Mouse (Mus musculus) olfactory bulb, adult 2 months (tissue): ENCODE data around the gene Tgds.

Source experiments
- CTCF ChIP-seq: fragments of 200-500 bp; IDR thresholded peaks from 2 replicates; pipeline ENCODE4 v1.5.1; 2012; ENCODE audit warnings: low read depth, mild to moderate bottlenecking, low read length, moderate library complexity; ENCODE audit not compliant: insufficient read depth
- POLR2A ChIP-seq: fragments of 200-500 bp; IDR thresholded peaks from 2 replicates; pipeline ENCODE4 v1.6.1; 2012; ENCODE audit warnings: mild to moderate bottlenecking, low read depth, low read length, moderate library complexity; ENCODE audit not compliant: insufficient read depth

DNA sequence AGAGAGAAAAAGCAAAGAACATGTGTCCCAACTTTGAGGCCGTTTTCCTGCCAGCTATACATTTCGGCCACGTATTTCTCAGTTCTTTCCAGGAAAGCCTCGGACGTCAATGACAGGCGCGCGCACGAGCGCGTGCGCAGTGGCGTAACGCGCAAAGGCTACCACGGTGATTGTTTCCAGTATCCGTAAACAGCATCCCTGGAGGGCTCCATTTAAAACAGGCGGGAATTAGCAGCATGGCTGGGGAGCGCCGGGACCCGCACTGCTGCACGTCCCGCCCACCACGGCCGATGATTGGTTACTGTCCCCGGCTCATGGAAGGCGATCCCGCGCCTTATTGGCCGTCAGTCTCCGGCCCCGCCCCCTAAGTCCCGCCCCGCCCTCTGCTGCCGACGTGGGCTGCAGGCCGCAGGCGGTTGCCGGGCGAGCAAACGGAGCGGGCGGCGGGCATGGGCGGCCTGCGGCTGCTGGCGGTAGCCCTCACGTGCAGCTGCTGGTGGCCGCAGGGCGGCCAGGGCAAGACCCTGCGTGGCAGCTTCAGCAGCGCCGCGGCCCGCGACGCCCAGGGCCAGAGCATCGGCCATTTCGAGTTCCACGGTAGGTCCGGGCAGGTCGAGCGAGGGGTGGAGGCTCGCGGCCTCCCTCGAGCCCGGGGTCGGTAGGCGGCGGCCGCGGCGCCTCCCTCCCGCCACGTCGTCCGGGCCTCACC lies 4.3 kb upstream of the Tgds start, which contains the start of gene Gpr180:
- TF ChIP-seq CTCF (no peak), POLR2A (peak; percentile 47; the same call in 1 of the 2 replicates)
